Mouse (Mus musculus) CH12.LX (cell line): ENCODE results near the gene Cdh4.

Experiments used
- CTCF ChIP-seq, 2 experiments: IDR thresholded peaks in 1 of 2; conservative IDR thresholded peaks in 1 of 2; 2 replicates each; pipeline ENCODE4 v1.5.1; 2011 to 2012; ENCODE audit warnings: low read depth in 2 of 2, low read length in 2 of 2, improper control_type of control experiment in 1 of 2, inconsistent platforms in 1 of 2, mild to moderate bottlenecking in 1 of 2, moderate library complexity in 1 of 2
- MAZ ChIP-seq: IDR thresholded peaks from 2 replicates; pipeline ENCODE4 v1.6.1; 2012; ENCODE audit warnings: low read depth, mild to moderate bottlenecking, inconsistent platforms, low read length, improper control_type of control experiment, moderate library complexity
- POLR2A ChIP-seq: IDR thresholded peaks from 2 replicates; pipeline ENCODE4 v1.6.1; 2011; ENCODE audit warnings: low read depth, mild to moderate bottlenecking, improper control_type of control experiment, low read length

DNA sequence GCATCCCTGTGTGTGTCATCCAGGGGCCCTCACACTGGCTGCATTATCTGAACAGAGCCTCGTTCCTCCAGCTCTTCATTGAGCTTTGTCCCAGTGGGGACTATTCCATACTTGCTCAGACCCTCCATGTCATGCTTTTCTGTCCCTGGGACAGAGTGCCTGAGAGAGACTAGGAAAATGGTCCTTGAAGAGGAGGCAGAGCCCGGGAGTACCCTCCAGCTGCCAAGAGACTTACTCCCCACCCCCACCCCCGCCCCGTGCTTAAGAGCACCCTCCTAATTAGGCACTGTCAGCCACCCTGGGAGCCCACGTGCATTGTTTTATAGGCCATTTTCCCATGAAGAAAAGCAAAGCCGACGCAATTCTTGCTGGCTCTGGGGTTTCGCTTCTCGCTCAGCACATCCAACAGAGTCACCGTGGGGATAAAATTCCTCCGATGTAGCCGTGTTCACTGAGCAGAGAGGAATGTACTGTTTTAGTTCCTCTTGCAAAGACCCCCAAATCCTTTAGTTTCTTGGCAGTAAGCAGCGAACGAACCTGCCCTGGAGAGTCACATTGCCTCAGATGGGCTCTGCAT is 76.3 kb downstream of the Cdh4 start:
- TF ChIP-seq CTCF (conservative IDR thresholded peaks at IDR 0.05 in 1 of 2, IDR thresholded peaks at IDR 0.05 in 1 of 2; ENCODE audit: low read depth in 2 of 2, low read length in 2 of 2) (no peak), MAZ (no peak), POLR2A (no peak)
